Mouse (Mus musculus): ENCODE data around the gene Olfr1173.

Gene Olfr1173

DNA sequence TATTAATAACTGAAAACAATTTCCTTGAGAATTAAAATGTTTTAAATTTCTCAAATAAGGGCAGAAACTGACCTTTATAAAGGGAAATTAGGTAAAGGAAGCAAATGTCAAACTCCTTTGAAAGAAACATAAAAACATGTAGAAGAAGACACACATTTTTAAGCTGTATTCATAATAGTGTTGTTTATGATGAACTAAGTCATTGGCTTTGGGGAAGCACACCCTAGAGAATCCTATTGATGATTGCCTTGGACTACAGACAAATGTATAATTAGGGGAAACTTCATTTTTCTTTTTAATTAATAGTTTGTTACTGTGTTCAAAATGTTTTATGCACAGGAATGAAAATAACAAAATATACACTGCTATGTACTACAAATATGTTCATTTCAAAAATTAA is at the start of gene Olfr1173:
Gene Olfr1173, minus strand, starts transcription at position 101 of the 400 bp plus-strand sequence.
- H3K27me3 ChIP-seq (ENCODE audit: insufficient read depth, low read length): no peaks in the 10 kb centered on the region
- no peak within 1 kb of the TSS for H3K4me3 ChIP-seq (replicated peaks; ENCODE audit: low read length)
- no peaks in the 10 kb centered on the region for H3K4me1 ChIP-seq (replicated peaks; ENCODE audit: low read depth, low read length)
- H3K9me3 ChIP-seq (ENCODE audit: low read length): no peaks in the 10 kb centered on the region
- no peak for TF ChIP-seq CTCF (conservative IDR thresholded peaks at IDR 0.05; ENCODE audit: low read length)
- TF ChIP-seq NANOG (IDR thresholded peaks at IDR 0.05; ENCODE audit: borderline replicate concordance, low read length): no peak
- no peak for TF ChIP-seq POU5F1 (IDR thresholded peaks at IDR 0.05; ENCODE audit: borderline replicate concordance, low read length)
- H3K36me3 ChIP-seq (ENCODE audit: insufficient read depth, low read length): no peaks in the 10 kb centered on the region

DNA sequence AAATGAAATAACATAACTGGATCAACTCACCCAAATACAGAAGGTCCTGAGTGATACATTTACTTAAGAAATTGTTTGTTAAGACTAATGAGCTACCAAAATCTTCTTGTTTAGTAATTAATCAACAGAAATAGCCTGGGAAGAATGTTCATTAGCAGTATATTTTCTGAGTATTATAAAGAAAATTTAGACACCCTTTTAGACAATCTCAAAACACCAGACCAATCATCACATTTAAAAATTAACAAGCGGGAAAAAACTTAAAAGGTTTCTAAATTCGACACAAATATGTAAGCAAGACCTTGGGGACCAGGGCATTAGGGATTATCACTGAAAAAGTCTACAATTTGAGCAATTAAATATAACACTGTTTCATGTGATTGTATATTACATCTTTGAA is 47.4 kb upstream of the Olfr1173 start, which contains the start of gene Olfr1175-ps:
Gene Olfr1175-ps, minus strand, starts transcription at position 101 of the 400 bp plus-strand sequence.
- no peaks in the 10 kb centered on the region for H3K36me3 ChIP-seq (ENCODE audit: insufficient read depth, low read length)
- H3K27me3 ChIP-seq (ENCODE audit: insufficient read depth, low read length): no peaks in the 10 kb centered on the region
- H3K9me3 ChIP-seq (ENCODE audit: low read length): no peaks in the 10 kb centered on the region
- no peak within 1 kb of the TSS for H3K4me3 ChIP-seq (replicated peaks; ENCODE audit: low read length)
- TF ChIP-seq CTCF (conservative IDR thresholded peaks at IDR 0.05; ENCODE audit: low read length) (no peak), NANOG (IDR thresholded peaks at IDR 0.05; ENCODE audit: borderline replicate concordance, low read length) (no peak), POU5F1 (IDR thresholded peaks at IDR 0.05; ENCODE audit: borderline replicate concordance, low read length) (no peak)
- no peaks in the 10 kb centered on the region for H3K4me1 ChIP-seq (replicated peaks; ENCODE audit: low read depth, low read length)

DNA sequence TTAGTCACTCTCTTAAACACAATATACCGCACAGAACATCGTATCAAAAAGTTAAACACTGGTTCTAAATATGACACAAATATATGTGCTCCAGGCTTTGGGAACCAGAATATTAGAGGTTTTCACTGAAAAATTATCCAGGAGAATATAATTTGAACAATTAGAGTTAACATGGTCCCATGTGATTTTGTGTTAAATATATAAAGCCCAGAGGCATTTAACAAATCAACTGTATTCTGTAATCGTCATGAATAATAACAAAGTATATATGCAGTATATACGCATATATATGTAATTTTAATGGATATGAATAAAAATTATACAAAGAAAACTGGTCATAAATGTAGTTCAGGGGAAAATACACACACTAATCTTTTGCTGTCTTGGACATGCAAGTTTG is 35.4 kb upstream of the Olfr1173 start, which contains the start of gene Olfr1174-ps:
Gene Olfr1174-ps, minus strand, starts transcription at position 101 of the 400 bp plus-strand sequence.
- TF ChIP-seq NANOG (IDR thresholded peaks at IDR 0.05; ENCODE audit: borderline replicate concordance, low read length): no peak
- TF ChIP-seq POU5F1 (IDR thresholded peaks at IDR 0.05; ENCODE audit: borderline replicate concordance, low read length): no peak
- no peak for TF ChIP-seq CTCF (conservative IDR thresholded peaks at IDR 0.05; ENCODE audit: low read length)
- H3K27me3 ChIP-seq (ENCODE audit: insufficient read depth, low read length): no peaks in the 10 kb centered on the region
- peaks cover 9% of the 10 kb centered on the region; the same call in 1 of the 2 replicates for H3K9me3 ChIP-seq (ENCODE audit: low read length)
- H3K4me3 ChIP-seq (replicated peaks; ENCODE audit: low read length): no peak within 1 kb of the TSS
- H3K4me1 ChIP-seq (replicated peaks; ENCODE audit: low read depth, low read length): no peaks in the 10 kb centered on the region
- H3K36me3 ChIP-seq (ENCODE audit: insufficient read depth, low read length): no peaks in the 10 kb centered on the region

DNA sequence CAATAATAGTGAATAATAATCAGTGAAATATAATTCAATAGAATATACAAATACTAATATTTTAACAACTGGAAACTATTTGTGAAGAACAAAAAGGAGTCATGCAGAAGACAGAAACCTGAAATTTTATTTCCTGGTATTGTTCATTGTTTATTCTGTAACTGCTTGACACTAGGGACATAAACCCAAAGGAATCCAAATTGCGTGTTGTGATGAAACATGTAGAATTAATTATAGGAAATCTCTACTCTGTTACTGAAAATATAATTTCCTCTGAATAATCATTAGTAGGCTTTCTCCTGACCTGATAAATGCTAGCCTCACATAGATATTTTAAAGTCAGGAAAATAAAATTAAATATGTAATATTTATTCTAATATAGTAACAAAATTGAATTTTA is 51.4 kb downstream of the Olfr1173 start, which contains the start of gene Olfr1170:
Gene Olfr1170, minus strand, starts transcription at position 101 of the 400 bp plus-strand sequence.
- Histone ChIP-seq H3K9me3 (ENCODE audit: low read length) (no peaks in the 10 kb centered on the region), H3K4me1 (replicated peaks; ENCODE audit: low read depth, low read length) (no peaks in the 10 kb centered on the region), H3K36me3 (ENCODE audit: insufficient read depth, low read length) (no peaks in the 10 kb centered on the region), H3K27me3 (ENCODE audit: insufficient read depth, low read length) (no peaks in the 10 kb centered on the region), H3K4me3 (replicated peaks; ENCODE audit: low read length) (no peak within 1 kb of the TSS)
- TF ChIP-seq NANOG (IDR thresholded peaks at IDR 0.05; ENCODE audit: borderline replicate concordance, low read length) (no peak), CTCF (conservative IDR thresholded peaks at IDR 0.05; ENCODE audit: low read length) (no peak), POU5F1 (IDR thresholded peaks at IDR 0.05; ENCODE audit: borderline replicate concordance, low read length) (no peak)
